Mouse (Mus musculus): ENCODE results near the gene Tgm1.

Gene Tgm1

DNA sequence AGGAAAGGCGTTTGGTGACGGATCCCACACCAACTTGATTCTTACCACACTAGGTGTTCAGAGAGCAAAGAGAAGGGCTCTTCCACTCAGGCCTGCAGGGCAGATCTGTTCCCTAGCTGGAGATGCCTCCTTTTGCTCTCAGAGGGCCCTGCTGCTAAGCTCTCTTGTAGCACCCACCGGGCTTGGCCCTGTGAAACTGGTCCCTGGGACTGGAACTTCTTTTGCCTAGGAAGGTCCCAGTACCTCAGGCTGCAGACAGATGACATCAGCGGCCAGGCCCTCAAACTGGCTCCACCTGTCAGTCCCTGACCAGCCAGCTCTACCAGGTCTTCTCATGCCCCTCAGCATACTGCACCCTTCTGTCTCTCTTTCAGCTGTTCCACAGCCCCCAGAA is at the start of gene Tgm1:
Tgm1 (minus strand) TSS at position 198 of the 394 bp plus-strand sequence.
- no peak for DNase-seq (ENCODE audit: low spot score)

- DNase-seq (ENCODE audit: low spot score) = no peak
Measured at GRCm38 (mm10) chr14:55763166-55763565, 49.4 kb upstream of the Tgm1 start.

GRCm38 (mm10) chr14:55762001-55762821 is 48.5 kb upstream of the Tgm1 start:
- DNase-seq (ENCODE audit: low spot score) = no peak

- DNase-seq (ENCODE audit: low spot score) = no peak
Measured at GRCm38 (mm10) chr14:55761163-55761562, 47.4 kb upstream of the Tgm1 start, which contains the start of gene Ltb4r2. TSS of gene Ltb4r2 (plus strand) at chr14:55761428.

GRCm38 (mm10) chr14:55760156-55760555 is 46.4 kb upstream of the Tgm1 start:
- DNase-seq (ENCODE audit: low spot score) = peak; percentile 89

DNA sequence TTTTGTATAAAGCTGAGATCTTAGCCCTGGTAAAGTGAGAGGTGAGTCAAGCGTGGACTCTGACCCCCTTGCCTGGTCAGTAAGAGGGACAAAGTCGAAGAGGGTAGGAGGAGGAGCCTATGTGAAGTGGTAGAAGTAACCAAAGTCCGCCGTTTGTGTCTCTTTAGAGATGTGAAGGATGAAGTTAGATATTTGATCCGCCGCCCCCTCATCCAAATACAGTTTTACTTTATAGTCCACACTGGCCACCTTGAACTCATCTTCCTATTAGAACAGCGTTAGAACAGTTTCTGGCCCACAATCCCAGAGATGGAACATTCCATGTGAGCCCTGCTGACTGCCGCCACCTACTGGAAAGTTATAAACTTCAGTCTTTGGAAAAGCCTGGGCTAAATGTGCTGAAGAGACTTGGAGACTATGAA is 44.6 kb upstream of the Tgm1 start, which contains the start of gene Cideb:
Cideb (minus strand) TSS at position 96 of the 422 bp plus-strand sequence.
- DNase-seq (ENCODE audit: low spot score) = peak; percentile 45

DNA sequence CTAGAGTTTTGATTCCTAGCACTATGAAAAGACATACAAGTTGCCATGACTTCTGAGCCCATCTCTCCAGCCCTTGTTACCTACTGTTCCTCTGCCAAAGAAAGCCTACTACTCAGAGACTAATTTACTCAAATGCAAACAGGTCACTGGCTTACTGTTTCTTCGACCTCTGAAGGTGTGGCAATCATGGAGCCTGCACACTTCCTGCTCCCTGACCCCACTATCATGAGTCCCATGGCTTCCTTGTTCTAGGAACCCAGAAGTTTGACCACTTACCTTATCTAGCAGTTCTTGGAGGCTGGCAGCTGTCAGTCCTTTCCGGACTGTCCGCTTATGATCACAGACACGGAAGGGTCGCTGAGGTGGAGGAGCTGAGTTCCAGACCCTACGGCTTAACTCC is 43.8 kb upstream of the Tgm1 start:
- DNase-seq (ENCODE audit: low spot score) = no peak

GRCm38 (mm10) chr14:55747051-55747847 is 33.5 kb upstream of the Tgm1 start:
- no peak for DNase-seq (ENCODE audit: low spot score)

- DNase-seq (ENCODE audit: low spot score) = no peak
Measured at GRCm38 (mm10) chr14:55745861-55746237, 32.1 kb upstream of the Tgm1 start.

- peak; percentile 83 for DNase-seq (ENCODE audit: low spot score)
Measured at GRCm38 (mm10) chr14:55745180-55745860, 31.6 kb upstream of the Tgm1 start, which contains the start of the genes Dhrs1 and Nop9. TSS of gene Dhrs1 (minus strand) at chr14:55745690. TSS of gene Nop9 (plus strand) at chr14:55745693.

DNA sequence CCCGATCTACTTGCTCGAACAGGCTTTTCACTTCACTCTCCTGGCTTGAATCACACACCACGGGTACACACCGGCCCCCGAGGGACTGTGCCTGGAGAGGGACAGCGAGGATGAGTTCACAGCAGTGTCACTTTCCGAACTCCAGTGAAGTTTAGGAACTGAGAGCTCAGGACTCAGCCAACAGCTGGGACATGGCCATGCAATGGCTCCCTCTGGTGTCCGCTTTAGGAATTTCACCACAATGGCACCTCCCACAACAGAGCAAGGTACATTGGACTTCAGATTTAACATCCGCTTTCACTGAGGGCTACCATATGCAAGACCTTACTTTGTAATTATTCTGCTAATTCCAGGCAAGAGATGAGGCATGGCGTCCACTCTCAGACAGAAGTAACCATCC is 30.0 kb upstream of the Tgm1 start:
- DNase-seq (ENCODE audit: low spot score) = peak; percentile 89

DNA sequence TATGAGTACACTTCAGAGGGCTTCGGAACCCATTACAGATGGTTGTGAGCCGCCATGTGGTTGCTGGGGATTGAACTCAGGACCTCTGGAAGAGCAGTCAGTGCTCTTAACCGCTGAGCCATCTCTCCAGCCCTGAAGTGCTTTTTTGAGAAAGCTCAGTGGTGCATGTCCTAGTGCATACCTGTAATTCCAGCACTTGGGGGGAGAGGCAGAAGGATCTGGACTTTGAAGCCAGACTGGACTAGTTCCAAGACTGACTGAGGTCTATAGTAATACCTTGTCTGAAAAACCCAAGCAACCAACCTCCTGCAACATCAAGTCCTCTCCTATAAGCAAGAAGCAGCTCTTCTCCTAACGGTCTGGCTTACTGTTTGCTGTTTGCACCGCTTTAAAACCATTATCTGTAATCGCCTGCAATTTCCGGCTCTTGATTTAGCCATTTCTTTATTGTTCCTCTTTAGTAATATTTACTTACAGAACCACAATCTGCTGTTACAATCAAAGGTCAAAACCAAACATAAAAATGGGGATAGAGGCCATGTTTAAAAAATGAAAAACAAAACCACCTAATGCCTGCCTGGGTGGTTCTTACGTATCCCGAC is 23.5 kb upstream of the Tgm1 start:
- no peak for DNase-seq (ENCODE audit: low spot score)

GRCm38 (mm10) chr14:55735758-55736157 is 22.0 kb upstream of the Tgm1 start:
- DNase-seq (ENCODE audit: low spot score) = no peak

GRCm38 (mm10) chr14:55735334-55735733 is 21.6 kb upstream of the Tgm1 start:
- no peak for DNase-seq (ENCODE audit: low spot score)

DNA sequence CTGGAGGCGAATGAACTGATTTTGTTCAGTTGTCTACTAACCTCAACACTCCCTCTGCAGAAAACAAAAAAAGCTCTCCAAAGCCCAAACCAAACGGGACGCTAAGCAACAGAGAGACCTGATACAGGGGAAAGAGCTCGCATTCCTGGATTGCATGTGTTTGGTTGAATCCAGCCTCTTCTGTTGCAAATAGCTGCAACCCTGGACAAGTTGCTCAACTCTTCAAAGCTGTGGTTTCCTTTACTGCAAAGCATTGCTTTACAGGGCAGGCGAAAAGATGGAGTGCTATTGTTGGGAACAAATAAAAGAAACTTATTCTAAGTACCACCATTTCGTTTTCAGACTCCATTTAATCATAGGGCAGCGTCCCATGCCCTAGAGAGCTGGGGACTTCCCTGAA is 21.1 kb upstream of the Tgm1 start:
- no peak for DNase-seq (ENCODE audit: low spot score)

GRCm38 (mm10) chr14:55733889-55734288 is 20.2 kb upstream of the Tgm1 start:
- DNase-seq (ENCODE audit: low spot score) = no peak

- DNase-seq (ENCODE audit: low spot score) = peak; percentile 37
Measured at GRCm38 (mm10) chr14:55730531-55731032, 16.9 kb upstream of the Tgm1 start.

DNA sequence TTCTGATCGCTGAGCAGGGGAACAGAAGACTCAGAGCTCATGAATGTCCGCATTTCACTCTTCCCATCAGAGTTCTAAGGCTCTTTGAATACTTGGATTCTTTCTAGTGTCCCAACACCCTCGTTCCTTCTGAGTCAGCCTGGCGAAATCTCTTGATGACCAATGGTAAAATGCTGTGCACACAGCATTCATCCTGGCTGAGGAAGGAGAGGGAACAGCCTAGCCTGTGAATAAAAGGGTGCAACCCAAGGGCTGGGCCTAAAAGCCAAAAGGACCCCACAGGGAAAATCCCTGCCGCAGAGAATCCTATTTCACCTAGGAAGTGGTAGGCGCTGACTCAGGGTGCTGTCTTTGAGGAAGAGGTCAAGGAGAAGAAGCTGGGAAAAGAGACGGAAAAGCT is 16.4 kb upstream of the Tgm1 start:
- no peak for DNase-seq (ENCODE audit: low spot score)

GRCm38 (mm10) chr14:55727889-55728685 is 14.4 kb upstream of the Tgm1 start:
- no peak for DNase-seq (ENCODE audit: low spot score)

DNA sequence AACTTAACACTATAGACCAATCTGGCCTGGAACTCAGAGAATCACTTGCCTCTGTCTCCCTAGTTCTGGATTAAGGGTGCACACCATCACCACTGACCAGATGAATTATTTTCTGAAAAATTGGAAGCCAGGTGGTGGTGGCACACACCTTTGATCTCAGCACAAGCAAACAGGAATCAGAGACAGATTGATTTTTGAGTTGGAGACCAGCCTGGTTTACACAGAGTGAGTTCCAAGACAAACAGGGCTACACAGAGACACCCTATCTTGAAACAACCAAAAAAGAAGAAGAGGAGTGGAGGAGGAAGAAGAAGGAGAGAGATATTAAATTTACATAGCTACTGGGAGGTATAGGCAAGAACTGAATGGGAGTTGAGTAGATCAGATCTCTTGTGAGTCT is 12.5 kb upstream of the Tgm1 start:
- no peak for DNase-seq (ENCODE audit: low spot score)

- DNase-seq (ENCODE audit: low spot score) = no peak
Measured at GRCm38 (mm10) chr14:55724411-55724871, 10.7 kb upstream of the Tgm1 start.
